Mouse (Mus musculus) kidney, embryonic 15.5 days (tissue): ENCODE measurements around the gene Adgrg6. TPM values are rescaled to one million over a fixed set of nuclear protein-coding genes. Genes with fewer than 3 reads are reported as not detected.
A peak's percentile ranks its signal among the peaks of the same experiment; 100 is the strongest.

Experiments used
- ATAC-seq: fragments of 200-750 bp; cut with Nextera tagmentation; replicated peaks from 2 replicates; pipeline ENCODE4 v1.8.0; 2017; ENCODE audit warnings: moderate TSS enrichment; ENCODE audit not compliant: low FRiP score
- H3K27ac ChIP-seq: fragments of 300-500 bp; sonication (generic); 2 replicates; pipeline ENCODE4 v1.5.1; 2015; ENCODE audit warnings: mild to moderate bottlenecking, inconsistent platforms
- H3K27me3 ChIP-seq: fragments of 300-500 bp; sonication (generic); 2 replicates; pipeline ENCODE4 v1.6.1; 2015; ENCODE audit warnings: inconsistent platforms
- H3K36me3 ChIP-seq: fragments of 300-500 bp; sonication (generic); 2 replicates; pipeline ENCODE4 v1.6.1; 2015; ENCODE audit warnings: inconsistent platforms
- H3K4me1 ChIP-seq: fragments of 300-500 bp; sonication (generic); 2 replicates; pipeline ENCODE4 v1.6.1; 2015; ENCODE audit warnings: inconsistent platforms
- H3K4me2 ChIP-seq: fragments of 300-500 bp; sonication (generic); 2 replicates; pipeline ENCODE4 v1.6.1; 2015; ENCODE audit warnings: moderate library complexity, mild to moderate bottlenecking, inconsistent platforms
- H3K4me3 ChIP-seq: fragments of 300-500 bp; sonication (generic); replicated peaks from 2 replicates; pipeline ENCODE4 v1.5.1; 2015; ENCODE audit warnings: mild to moderate bottlenecking, inconsistent platforms
- H3K9ac ChIP-seq: fragments of 300-500 bp; sonication (generic); 2 replicates; pipeline ENCODE4 v1.6.1; 2015; ENCODE audit warnings: mild to moderate bottlenecking, inconsistent platforms
- H3K9me3 ChIP-seq: fragments of 300-500 bp; sonication (generic); replicated peaks from 2 replicates; pipeline ENCODE4 v1.6.1; 2016; ENCODE audit warnings: inconsistent platforms
- WGBS: fragments of 180-500 bp; shearing (Covaris S2); methylation state at CpG from one replicate; pipeline ENCODE4 v1.1.7; 2015; ENCODE audit warnings: mixed read lengths; 5-methylcytosine and 5-hydroxymethylcytosine counted together
- polyA plus RNA-seq: library from polyadenylated mRNA; unstranded; fragments of >200 nt; fragmentation: Nextera tagmentation; extraction: Ambion mirVana; gene quantifications from 2 replicates; pipeline ENCODE4 v1.2.1, GENCODE M21; 2015

Gene Adgrg6
- polyA plus RNA-seq: 7.5 and 7.8 TPM in 2 replicates

DNA sequence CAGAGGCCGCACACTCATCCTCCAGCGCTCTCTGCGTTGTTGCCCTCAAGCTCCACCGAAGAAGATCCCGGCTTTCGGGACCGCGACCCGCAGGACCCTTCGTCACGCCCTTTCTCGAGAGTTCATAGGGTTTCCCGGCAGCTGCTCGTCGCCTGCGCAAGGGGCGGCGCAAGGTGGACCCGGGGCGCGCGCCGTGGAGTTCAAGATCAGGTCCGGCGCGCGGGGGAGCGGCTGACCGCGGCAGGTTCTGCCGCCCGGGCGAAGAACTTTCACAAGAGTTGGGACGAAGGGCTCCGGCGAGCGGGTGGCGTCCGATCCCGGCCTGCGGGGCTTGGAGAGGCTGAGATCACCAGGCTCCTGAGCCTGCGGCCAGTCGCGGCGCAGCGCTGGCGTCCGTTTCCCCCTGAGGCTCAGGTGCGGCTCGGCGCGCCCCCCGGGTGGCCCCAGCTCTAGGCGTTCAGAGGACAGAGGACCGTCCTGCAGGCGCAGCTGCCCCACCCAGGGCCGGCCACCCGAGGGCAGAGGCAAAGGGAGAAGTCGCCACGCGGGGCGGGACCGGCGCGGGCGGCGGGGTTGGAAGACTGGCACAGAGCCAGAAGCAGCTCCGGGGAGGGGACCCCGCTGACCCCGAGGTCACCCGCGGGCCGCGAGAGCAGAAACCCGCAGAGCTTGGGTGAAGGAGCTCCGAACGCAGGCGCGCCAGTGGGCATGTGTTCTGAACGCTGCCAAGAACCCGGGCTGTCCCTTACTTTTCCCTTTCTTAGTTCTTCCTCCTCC, at the start of gene Adgrg6:
Gene Adgrg6 (minus strand): TSS at position 719 of the 777 bp plus-strand sequence.
- peak within 1 kb of the TSS; percentile 63 for H3K9ac ChIP-seq
- WGBS: under 1% methylated on average over 81 of the region's 81 CpGs
- H3K4me2 ChIP-seq: peak within 1 kb of the TSS; percentile 97
- H3K4me3 ChIP-seq: peak within 1 kb of the TSS; percentile 81
- H3K4me1 ChIP-seq: peaks cover 6% of the 10 kb centered on the region; the same call in 1 of the 2 replicates
- peak within 1 kb of the TSS; percentile 80 for H3K27ac ChIP-seq
- no peaks in the 10 kb centered on the region for H3K9me3 ChIP-seq
- ATAC-seq: peak; percentile 85
- H3K36me3 ChIP-seq: no peaks in the 10 kb centered on the region
- peaks cover 23% of the 10 kb centered on the region for H3K27me3 ChIP-seq

DNA sequence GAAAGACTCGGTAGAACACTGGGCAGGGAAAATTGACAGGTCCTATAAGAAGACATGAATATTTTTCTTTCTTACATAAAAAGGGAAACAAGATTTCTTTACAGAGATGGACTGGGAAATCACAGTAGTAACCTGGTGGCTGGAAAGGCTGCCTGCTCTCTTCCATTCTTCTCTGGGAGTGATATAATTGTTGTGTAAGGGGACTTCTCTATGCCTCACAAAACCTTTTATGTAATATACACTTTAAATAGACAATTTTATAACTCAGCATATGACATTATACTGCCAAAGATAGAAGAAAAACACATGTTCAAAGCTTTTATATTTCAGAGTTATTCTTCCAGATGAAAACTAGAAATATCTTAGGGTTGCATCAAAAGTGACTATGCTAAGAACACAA, 46.8 kb upstream of the Adgrg6 start:
- no peaks in the 10 kb centered on the region for H3K9me3 ChIP-seq
- H3K4me2 ChIP-seq: no peak overlapping the region
- no peak overlapping the region for H3K9ac ChIP-seq
- no peak overlapping the region for H3K4me3 ChIP-seq
- WGBS: 91% methylated on average over 1 of the region's 1 CpGs
- no peaks in the 10 kb centered on the region for H3K27me3 ChIP-seq
- no peaks in the 10 kb centered on the region for H3K36me3 ChIP-seq
- H3K4me1 ChIP-seq: no peaks in the 10 kb centered on the region
- ATAC-seq: no peak
- H3K27ac ChIP-seq: no peak overlapping the region

GRCm38 (mm10) chr10:14590816-14591215, 45.4 kb upstream of the Adgrg6 start:
- no peak for ATAC-seq
- Histone ChIP-seq H3K4me1 (no peaks in the 10 kb centered on the region), H3K4me2 (no peak overlapping the region), H3K27ac (no peak overlapping the region), H3K36me3 (no peaks in the 10 kb centered on the region), H3K27me3 (no peaks in the 10 kb centered on the region), H3K9me3 (no peaks in the 10 kb centered on the region), H3K9ac (no peak overlapping the region), H3K4me3 (no peak overlapping the region)
- WGBS: 92% methylated on average over 2 of the region's 2 CpGs

DNA sequence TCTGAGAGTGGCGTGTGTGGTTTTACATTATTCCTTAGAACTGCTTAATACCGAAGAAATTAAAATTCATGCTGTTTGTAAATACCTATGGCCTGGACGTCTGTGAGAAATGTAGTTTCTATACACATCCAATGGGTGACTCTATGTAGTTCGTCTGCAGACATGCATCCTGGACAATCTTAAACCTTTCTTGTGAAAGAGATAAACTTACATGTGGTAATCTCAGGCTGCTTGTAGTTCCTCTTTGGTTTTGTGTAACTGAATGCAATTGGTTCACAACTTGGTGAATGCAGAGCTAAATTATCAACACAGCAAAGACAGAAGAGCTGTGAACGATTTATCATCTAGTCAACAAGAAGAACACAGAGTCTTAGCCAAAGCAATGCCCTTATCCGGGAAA, 44.2 kb upstream of the Adgrg6 start:
- H3K27ac ChIP-seq: no peak overlapping the region
- 91% methylated on average over 6 of the region's 6 CpGs for WGBS
- H3K36me3 ChIP-seq: no peaks in the 10 kb centered on the region
- no peaks in the 10 kb centered on the region for H3K9me3 ChIP-seq
- no peak overlapping the region for H3K4me2 ChIP-seq
- H3K27me3 ChIP-seq: no peaks in the 10 kb centered on the region
- ATAC-seq: no peak
- no peak overlapping the region for H3K4me3 ChIP-seq
- no peak overlapping the region for H3K9ac ChIP-seq
- H3K4me1 ChIP-seq: no peaks in the 10 kb centered on the region

- no peaks in the 10 kb centered on the region for H3K4me1 ChIP-seq
- no peak overlapping the region for H3K4me2 ChIP-seq
- no peak overlapping the region for H3K9ac ChIP-seq
- H3K36me3 ChIP-seq: no peaks in the 10 kb centered on the region
- no peaks in the 10 kb centered on the region for H3K27me3 ChIP-seq
- no peak overlapping the region for H3K4me3 ChIP-seq
- no peak for ATAC-seq
- H3K27ac ChIP-seq: no peak overlapping the region
- no peaks in the 10 kb centered on the region for H3K9me3 ChIP-seq
- 90% methylated on average over 1 of the region's 1 CpGs for WGBS
These were observed 38.0 kb upstream of the Adgrg6 start for GRCm38 (mm10) chr10:14583496-14583895.

DNA sequence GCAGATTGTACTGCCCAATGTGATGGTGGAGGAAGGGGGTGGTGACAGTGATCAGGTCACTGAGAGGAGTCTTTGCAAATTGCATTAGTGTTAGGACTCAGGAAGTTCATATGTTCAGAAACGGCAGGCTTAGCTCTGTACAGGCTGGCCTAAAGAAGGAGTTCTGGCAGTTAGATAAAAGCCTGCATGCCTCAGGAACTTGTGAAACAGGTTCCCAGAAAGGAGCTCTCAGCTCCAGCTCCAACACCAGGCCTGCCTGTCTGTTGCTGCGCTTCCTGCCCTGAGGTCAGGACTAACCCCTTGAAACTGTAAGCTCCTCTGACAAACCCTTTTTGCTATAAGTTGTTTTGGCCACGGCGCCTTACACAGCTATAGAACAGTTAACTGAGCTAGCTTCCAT, 28.8 kb upstream of the Adgrg6 start:
- H3K9me3 ChIP-seq: no peaks in the 10 kb centered on the region
- no peaks in the 10 kb centered on the region for H3K4me1 ChIP-seq
- H3K36me3 ChIP-seq: no peaks in the 10 kb centered on the region
- H3K4me2 ChIP-seq: no peak overlapping the region
- ATAC-seq: no peak
- H3K4me3 ChIP-seq: no peak overlapping the region
- no peak overlapping the region for H3K9ac ChIP-seq
- WGBS: 84% methylated on average over 4 of the region's 4 CpGs
- H3K27ac ChIP-seq: no peak overlapping the region
- H3K27me3 ChIP-seq: no peaks in the 10 kb centered on the region

DNA sequence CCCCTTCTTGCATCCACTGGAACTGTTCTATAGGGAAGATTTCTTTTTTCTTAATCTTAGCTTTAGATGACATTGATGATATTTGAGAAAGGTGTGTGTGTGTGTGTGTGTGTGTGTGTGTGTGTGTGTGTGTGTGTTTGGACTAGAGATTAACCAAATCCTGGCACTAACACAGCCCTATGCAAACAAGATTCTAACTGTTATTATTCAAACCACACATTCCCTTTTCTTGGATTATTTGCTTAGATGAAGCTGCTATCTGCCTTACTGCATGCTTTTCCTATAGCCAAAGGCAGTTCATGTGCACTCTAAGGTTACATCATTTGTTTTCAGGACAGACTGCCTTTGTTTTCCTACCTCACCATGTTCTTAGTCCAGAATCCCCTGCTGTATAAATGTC, 25.7 kb upstream of the Adgrg6 start:
- no peak overlapping the region for H3K9ac ChIP-seq
- no peaks in the 10 kb centered on the region for H3K9me3 ChIP-seq
- H3K36me3 ChIP-seq: no peaks in the 10 kb centered on the region
- no peak for ATAC-seq
- H3K4me3 ChIP-seq: no peak overlapping the region
- no peaks in the 10 kb centered on the region for H3K27me3 ChIP-seq
- H3K4me1 ChIP-seq: no peaks in the 10 kb centered on the region
- no peak overlapping the region for H3K4me2 ChIP-seq
- H3K27ac ChIP-seq: no peak overlapping the region

DNA sequence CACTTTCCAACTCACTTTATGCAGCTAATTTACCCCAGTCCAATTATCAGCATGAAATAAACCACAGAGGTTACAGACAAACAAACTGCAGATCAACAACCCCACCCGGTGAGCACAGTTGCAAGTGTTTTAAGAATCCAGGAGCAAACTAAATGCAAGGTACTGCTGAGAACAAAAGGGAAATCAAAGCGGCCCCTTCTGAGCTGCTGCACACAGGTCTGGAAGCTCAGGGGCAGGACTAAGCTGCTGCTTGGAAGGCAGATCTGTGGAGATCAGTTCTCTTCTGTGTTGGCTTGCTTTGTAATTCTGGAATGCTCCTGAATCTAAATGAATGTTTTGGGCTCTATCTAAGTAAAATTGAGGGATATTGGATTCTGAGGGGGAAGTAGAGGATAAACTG, 25.2 kb upstream of the Adgrg6 start:
- Histone ChIP-seq H3K27ac (no peak overlapping the region), H3K9ac (no peak overlapping the region), H3K27me3 (no peaks in the 10 kb centered on the region), H3K4me2 (no peak overlapping the region), H3K4me1 (no peaks in the 10 kb centered on the region), H3K9me3 (no peaks in the 10 kb centered on the region), H3K4me3 (no peak overlapping the region), H3K36me3 (no peaks in the 10 kb centered on the region)
- ATAC-seq: no peak
- 19% methylated on average over 2 of the region's 2 CpGs for WGBS

DNA sequence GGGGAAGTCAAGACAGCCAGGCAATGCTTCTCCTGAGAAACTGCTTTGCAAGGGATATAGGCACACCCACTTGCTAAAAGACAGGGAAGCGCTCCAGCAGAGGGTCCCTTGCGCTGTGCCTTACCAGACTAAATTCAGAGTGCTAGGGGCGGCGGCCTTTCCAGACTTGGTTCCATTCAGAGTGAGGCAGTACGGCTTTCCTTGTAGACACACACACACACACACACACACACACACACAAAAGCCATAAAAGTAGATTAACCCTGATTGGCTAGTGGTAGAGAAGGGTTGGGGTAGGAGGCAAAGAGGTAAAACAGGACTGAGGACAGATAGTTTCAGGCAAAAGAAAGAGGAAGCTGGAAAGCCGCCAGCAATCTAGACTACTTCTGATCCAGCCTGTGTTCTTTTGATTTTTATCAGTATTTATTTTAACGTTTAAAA, 672 bp upstream of the Adgrg6 start:
- WGBS: 33% methylated on average over 7 of the region's 7 CpGs
- Histone ChIP-seq H3K27ac (peak overlapping the region; percentile 41; the same call in 1 of the 2 replicates), H3K27me3 (peaks cover 23% of the 10 kb centered on the region)

GRCm38 (mm10) chr10:14544608-14544940, 885 bp downstream of the Adgrg6 start:
- Histone ChIP-seq H3K9me3 (no peaks in the 10 kb centered on the region), H3K4me1 (peaks cover 6% of the 10 kb centered on the region; the same call in 1 of the 2 replicates), H3K4me3 (peak overlapping the region; percentile 81), H3K4me2 (peak overlapping the region; percentile 97), H3K36me3 (no peaks in the 10 kb centered on the region), H3K27me3 (peaks cover 23% of the 10 kb centered on the region), H3K9ac (peak overlapping the region; percentile 63; the same call in 1 of the 2 replicates), H3K27ac (no peak overlapping the region)
- WGBS: 6% methylated on average over 9 of the region's 9 CpGs
- no peak; the same call in 1 of the 2 replicates for ATAC-seq

More for the DNA sequence above, 672 bp upstream of the Adgrg6 start:
- no peak overlapping the region for H3K9ac ChIP-seq
- H3K4me1 ChIP-seq: peaks cover 6% of the 10 kb centered on the region; the same call in 1 of the 2 replicates
- peak overlapping the region; percentile 81 for H3K4me3 ChIP-seq
- peak overlapping the region; percentile 97 for H3K4me2 ChIP-seq
- no peaks in the 10 kb centered on the region for H3K9me3 ChIP-seq
- peak; percentile 73 for ATAC-seq
- H3K36me3 ChIP-seq: no peaks in the 10 kb centered on the region

- Histone ChIP-seq H3K36me3 (no peaks in the 10 kb centered on the region), H3K27ac (no peak overlapping the region), H3K9me3 (no peaks in the 10 kb centered on the region), H3K27me3 (peaks cover 23% of the 10 kb centered on the region), H3K4me1 (peaks cover 6% of the 10 kb centered on the region; the same call in 1 of the 2 replicates), H3K9ac (no peak overlapping the region), H3K4me2 (peak overlapping the region; percentile 97), H3K4me3 (peak overlapping the region; percentile 81)
- ATAC-seq: no peak
- WGBS: 63% methylated on average over 8 of the region's 8 CpGs
These were observed 1.9 kb downstream of the Adgrg6 start for GRCm38 (mm10) chr10:14543511-14544067.

DNA sequence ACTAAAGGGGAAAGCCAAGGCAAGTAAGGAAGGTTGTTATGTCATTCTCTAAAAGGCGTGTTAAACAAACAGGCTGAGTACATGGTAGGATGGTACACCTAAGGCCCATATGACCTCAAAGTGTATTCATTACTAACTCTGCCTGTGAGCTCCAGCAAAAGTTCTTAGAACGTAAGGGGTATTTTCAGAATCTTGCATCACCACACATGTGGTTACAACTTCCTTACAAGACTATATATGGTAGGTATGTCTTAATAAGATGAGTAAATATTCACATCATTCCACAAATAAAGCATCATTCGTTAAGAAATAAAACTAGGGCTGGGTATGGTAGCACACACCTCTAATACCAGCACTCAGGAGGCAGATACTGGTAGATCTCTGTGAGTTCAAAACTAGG, 8.4 kb downstream of the Adgrg6 start:
- no peak for ATAC-seq
- 89% methylated on average over 3 of the region's 3 CpGs for WGBS
- H3K9ac ChIP-seq: no peak overlapping the region
- no peaks in the 10 kb centered on the region for H3K27me3 ChIP-seq
- no peak overlapping the region for H3K4me3 ChIP-seq
- H3K4me1 ChIP-seq: no peaks in the 10 kb centered on the region
- no peak overlapping the region for H3K27ac ChIP-seq
- no peaks in the 10 kb centered on the region for H3K36me3 ChIP-seq
- no peaks in the 10 kb centered on the region for H3K9me3 ChIP-seq
- H3K4me2 ChIP-seq: no peak overlapping the region
